Mouse (Mus musculus): ENCODE results near the gene Hyal3. TPM values are rescaled to one million over a fixed set of nuclear protein-coding genes. Genes with fewer than 3 reads are reported as not detected.

Gene Hyal3
- total RNA-seq, 2 experiments from 2014 or later, result 0.19 to 0.23 TPM

GRCm38 (mm10) chr9:107633661-107634405 lies 53.2 kb downstream of the Hyal3 start:
- DNase-seq (ENCODE audit: low spot score), result no peak

GRCm38 (mm10) chr9:107634406-107635278 lies 54.0 kb downstream of the Hyal3 start:
- no peak for DNase-seq (ENCODE audit: low spot score)

- DNase-seq (ENCODE audit: low spot score), result peak; percentile 99
Observed at GRCm38 (mm10) chr9:107635279-107636028, 54.8 kb downstream of the Hyal3 start, which contains the start of gene Gnai2. Gene Gnai2 (minus strand): TSS chr9:107635367.

Other genes with a start within 250 kb of the Hyal3 start
- gene Hemk1, start 242.5 kb upstream of the Hyal3 start, total RNA-seq (2021), result 10 to 100 TPM; 11.8 to 13.3 TPM
- gene 6430571L13Rik, start 240.2 kb upstream of the Hyal3 start, total RNA-seq (2021), result 10 to 100 TPM; 31.8 to 32.2 TPM
- under 1 TPM; 0.52 to 0.94 TPM for gene Cacna2d2, start 181.2 kb upstream of the Hyal3 start, total RNA-seq (2021)
- 10 to 100 TPM; 16.3 to 17.1 TPM for gene Tmem115, start 46.9 kb upstream of the Hyal3 start, total RNA-seq (2021)
- 1 to 10 TPM; 3.0 to 4.1 TPM for gene Cyb561d2, start 38.6 kb upstream of the Hyal3 start, total RNA-seq (2021)
- gene Nprl2, start 38.6 kb upstream of the Hyal3 start, total RNA-seq (2021), result 10 to 100 TPM; 10.7 to 13.7 TPM
- gene Zmynd10, start 33.5 kb upstream of the Hyal3 start, total RNA-seq (2021), result under 1 TPM; 0.40 to 0.68 TPM
- gene Rassf1, start 29.3 kb upstream of the Hyal3 start, total RNA-seq (2021), result 10 to 100 TPM; 11.9 to 13.6 TPM
- 10 to 100 TPM; 38.7 to 40.9 TPM for gene Tusc2, start 17.6 kb upstream of the Hyal3 start, total RNA-seq (2021)
- gene Hyal2, start 12.9 kb upstream of the Hyal3 start, total RNA-seq (2021), result 10 to 100 TPM; 14.0 to 25.3 TPM
- gene Hyal1, start 3.9 kb upstream of the Hyal3 start, total RNA-seq (2021), result 1 to 10 TPM; 1.4 to 1.5 TPM
- 10 to 100 TPM; 14.0 to 15.3 TPM for gene Naa80, start 1.9 kb upstream of the Hyal3 start, total RNA-seq (2021)
- 10 to 100 TPM; 44.6 to 49.7 TPM for gene Ifrd2, start 6.8 kb downstream of the Hyal3 start, total RNA-seq (2021)
- gene Sema3b, start 28.4 kb downstream of the Hyal3 start, total RNA-seq (2021), result 10 to 100 TPM; 11.0 to 11.4 TPM
- 10 to 100 TPM; 59.3 to 75.5 TPM for gene Gnai2, start 54.5 kb downstream of the Hyal3 start, total RNA-seq (2021)
- 10 to 100 TPM; 57.7 to 62.0 TPM for gene Slc38a3, start 88.7 kb downstream of the Hyal3 start, total RNA-seq (2021)
- gene Gnat1, start 98.9 kb downstream of the Hyal3 start, total RNA-seq (2021), result not detected
- 1 to 10 TPM; 6.2 to 6.8 TPM for gene Sema3f, start 129.7 kb downstream of the Hyal3 start, total RNA-seq (2021)
- 10 to 100 TPM; 34.3 to 40.5 TPM for gene Rbm5, start 190.2 kb downstream of the Hyal3 start, total RNA-seq (2021)